Comparison of ENCODE assay signal across 11 mouse cellular contexts in the genomic region with DNA sequence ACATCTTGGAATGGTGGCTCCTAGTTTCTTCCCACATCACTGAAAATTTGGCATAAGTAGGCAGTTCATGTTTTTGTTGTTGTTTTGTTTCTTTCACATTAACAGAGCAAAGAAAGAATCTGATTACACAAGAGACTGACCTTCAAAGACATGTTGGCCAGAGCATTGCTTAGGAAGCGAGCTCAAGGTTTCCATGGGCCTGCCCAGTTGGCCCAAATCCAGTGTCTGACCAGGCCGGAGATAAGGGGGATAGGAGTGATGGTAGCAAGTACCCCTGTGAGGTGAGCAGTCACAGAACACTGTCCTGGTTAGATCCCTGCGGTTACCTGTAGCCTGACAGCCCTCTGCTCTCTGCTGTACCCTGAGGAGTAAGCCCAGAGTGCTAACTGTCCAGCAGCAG.
"Had no signal": no experiment of that assay in that cellular context is flagged by ENCODE, and none has a peak within 500 bp of the region (broad histone marks: within the 10 kb centered on the region; RNA-seq: fewer than 3 reads in every experiment).

No protein-coding gene starts in this region.

- DNase-seq: kidney, adult 18-20 months; kidney, adult 9 months; kidney, postnatal 25 days; layer of hippocampus, adult 9-11 months; liver; liver, postnatal 0 days; lung, embryonic 14.5 days; right cerebral cortex, postnatal 14 days; right cerebral cortex, postnatal 4 days; spleen, adult 18-20 months; thymus, postnatal 25 days had no signal
